Mouse (Mus musculus): Measurements from ENCODE around the gene Galnt5. TPM values are rescaled to one million over a fixed set of nuclear protein-coding genes. Genes with fewer than 3 reads are reported as not detected.

The Galnt5 gene
- total RNA-seq (2021) = under 1 TPM in 1 of 2 experiments, not detected in 1; 0.08 TPM

DNA sequence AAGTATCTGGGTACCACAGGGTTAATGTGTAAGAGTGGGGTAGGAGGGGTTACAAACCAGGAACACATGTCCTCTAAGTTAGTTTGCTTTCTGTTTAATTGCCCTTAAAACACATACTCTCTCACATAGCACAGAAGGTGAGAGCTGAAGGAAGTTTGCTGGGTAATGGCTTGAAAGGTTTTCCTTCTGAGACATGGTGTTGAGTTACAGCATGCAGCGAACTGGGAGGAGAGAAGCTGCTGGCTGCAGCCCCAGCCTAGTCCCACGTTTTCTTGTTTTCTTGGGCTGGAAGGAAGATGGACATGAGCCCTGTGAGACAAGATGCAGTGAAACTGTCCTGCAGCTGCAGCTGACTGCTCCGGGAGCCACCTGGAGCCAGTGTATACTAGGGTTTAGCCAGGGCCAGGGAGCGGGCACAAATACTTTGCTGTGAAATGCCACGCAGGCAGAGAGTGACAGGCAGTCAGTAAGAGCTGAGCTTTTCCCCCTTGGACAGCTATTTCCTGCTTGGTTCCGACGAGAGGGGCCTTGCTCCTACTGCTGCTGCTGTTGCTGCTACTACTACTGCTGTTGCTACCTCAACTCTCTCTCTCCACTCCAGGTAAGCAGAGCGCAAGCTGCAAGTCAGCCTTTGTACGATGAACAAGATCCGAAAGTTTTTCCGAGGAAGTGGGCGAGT lies at the start of gene Galnt5:
Galnt5 (plus strand) TSS at position 133 of the 679 bp plus-strand sequence.
- DNase-seq (ENCODE audit: extremely low spot score in 1 of 2, low spot score in 2 of 2) = no peak
- intact Hi-C loops (cut with DNase I) = no loop called here

DNA sequence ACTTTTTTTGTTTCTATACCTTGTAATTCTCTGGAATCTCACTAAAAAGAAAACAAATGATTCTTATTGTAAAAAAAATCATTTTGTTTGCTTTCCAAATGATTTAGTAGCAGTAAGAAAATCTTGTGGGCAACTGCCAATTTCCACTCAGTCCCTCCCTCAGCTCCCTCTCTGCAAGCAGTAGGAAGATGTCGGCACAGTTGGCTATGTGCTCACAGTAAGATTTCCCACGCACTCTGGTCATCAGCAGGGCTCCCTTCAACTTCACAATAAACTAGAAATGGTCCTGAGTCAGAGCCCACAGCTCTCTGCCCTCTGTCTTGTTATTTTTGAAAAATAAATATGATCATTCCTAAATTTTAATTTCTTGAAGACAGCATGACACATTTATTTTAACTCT lies 46.1 kb upstream of the Galnt5 start:
- no peak for DNase-seq (ENCODE audit: extremely low spot score in 1 of 2, low spot score in 2 of 2)
- intact Hi-C loops (cut with DNase I) = no loop called here

GRCm38 (mm10) chr2:57960786-57961185 lies 36.9 kb upstream of the Galnt5 start:
- intact Hi-C loops (cut with DNase I) = no loop called here
- no peak for DNase-seq (ENCODE audit: extremely low spot score in 1 of 2, low spot score in 2 of 2)

DNA sequence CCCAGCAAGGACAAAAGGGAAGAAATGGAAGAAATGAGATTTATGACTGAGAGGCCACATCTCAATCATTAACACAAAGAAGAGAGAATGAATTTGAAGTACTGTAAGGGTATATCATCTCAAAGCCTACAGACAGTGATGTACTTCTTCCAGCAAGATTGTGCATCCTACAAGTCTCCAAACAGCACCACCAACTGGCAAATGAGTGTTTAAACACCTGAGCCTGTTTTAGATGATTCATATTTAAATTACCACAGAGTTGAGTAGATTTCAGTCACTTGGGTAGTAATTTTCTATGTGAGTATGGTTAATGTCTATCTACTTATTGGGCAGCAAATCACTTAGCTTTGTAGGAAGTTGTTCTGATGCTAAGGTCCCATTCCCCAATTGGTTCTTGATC lies 15.4 kb upstream of the Galnt5 start:
- intact Hi-C loops (cut with DNase I) = no loop called here
- no peak for DNase-seq (ENCODE audit: extremely low spot score in 1 of 2, low spot score in 2 of 2)

DNA sequence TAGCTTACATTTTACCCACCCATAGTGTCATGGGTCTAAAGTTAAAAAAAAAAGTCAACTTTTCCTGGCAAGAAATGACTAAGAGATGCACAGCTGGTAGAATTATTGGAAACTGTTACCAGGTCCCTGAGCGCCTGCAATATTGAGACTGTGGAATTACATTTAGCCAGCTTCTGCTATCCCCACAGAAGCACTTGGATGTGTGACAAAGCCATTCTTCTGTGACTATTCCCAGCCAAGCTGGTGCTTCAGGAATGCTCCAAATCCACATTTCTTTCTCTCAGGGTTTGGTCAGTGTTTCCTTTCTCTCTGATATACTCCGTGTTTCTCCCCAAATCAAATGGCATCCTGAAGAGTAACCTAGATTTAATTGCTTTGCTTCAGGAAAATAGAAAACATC lies 6.6 kb upstream of the Galnt5 start:
- no peak for DNase-seq (ENCODE audit: extremely low spot score in 1 of 2, low spot score in 2 of 2)

DNA sequence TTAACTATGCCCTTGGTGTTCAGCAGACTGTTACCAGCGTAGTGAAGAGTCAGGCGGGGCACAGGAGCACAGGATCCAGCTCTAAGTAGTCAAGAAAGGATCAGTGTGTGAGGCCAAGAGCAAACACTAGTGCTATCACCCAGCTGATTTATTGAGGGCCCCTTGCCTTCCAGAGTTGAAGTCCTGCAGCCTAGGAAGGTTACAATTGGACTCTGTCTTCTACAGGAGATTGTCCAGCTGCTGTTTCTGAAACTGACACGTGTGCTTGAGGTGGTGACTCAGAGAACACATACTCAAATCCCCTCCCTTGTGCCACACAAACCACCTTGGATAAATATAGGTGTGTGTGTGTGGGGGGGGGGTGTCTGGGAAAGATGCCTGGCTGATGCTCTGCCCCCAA lies 3.8 kb downstream of the Galnt5 start:
- intact Hi-C loops (cut with DNase I) = no loop called here
- DNase-seq (ENCODE audit: extremely low spot score in 1 of 2, low spot score in 2 of 2) = no peak

More for the DNA sequence above, 6.6 kb upstream of the Galnt5 start:
- intact Hi-C loops (cut with DNase I) = no loop called here

GRCm38 (mm10) chr2:58007081-58007480 lies 9.4 kb downstream of the Galnt5 start:
- no peak for DNase-seq (ENCODE audit: extremely low spot score in 1 of 2, low spot score in 2 of 2)
- intact Hi-C loops (cut with DNase I) = no loop called here

DNA sequence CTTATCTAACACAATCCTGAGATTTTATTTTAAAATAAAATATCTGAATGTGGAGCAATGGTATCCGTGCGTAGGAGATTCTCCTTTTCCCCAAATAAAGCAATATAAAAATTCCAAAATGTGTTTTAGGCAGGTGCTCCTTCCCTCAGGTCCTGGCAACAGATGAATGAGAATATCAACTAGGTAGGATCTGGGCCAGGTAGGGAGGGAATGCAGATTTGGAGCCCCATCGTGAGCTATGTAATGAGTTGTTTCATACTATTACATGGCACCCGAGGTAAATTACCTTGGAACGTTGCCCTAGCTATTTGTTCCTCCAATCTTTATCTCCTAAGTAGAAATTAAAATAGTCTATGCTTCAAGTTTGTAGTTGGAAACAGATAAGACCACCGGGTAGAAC lies 25.9 kb downstream of the Galnt5 start:
- intact Hi-C loops (cut with DNase I) = loop anchor here (10.0 kb wide), 1 partner anchor 541 kb away; the partner anchor contains the start of genes Acvr1 and Upp2
- peak in 1 of 2 experiments; percentile 2 for DNase-seq (ENCODE audit: extremely low spot score in 1 of 2, low spot score in 2 of 2)

GRCm38 (mm10) chr2:58026740-58027139 lies 29.1 kb downstream of the Galnt5 start:
- intact Hi-C loops (cut with DNase I) = loop anchor here (10.0 kb wide), 1 partner anchor 538 kb away; the partner anchor contains the start of genes Acvr1 and Upp2
- DNase-seq (ENCODE audit: extremely low spot score in 1 of 2, low spot score in 2 of 2) = no peak

GRCm38 (mm10) chr2:58029404-58029803 lies 31.7 kb downstream of the Galnt5 start:
- intact Hi-C loops (cut with DNase I) = loop anchor here (2.0 to 10.0 kb wide), 2 partner anchors 535 to 637 kb away; partner anchors contain the start of genes Acvr1 and Upp2
- peak in 1 of 2 experiments; percentile 38 for DNase-seq (ENCODE audit: extremely low spot score in 1 of 2, low spot score in 2 of 2)

GRCm38 (mm10) chr2:58031431-58031830 lies 33.7 kb downstream of the Galnt5 start:
- intact Hi-C loops (cut with DNase I) = loop anchor here (5.0 to 10.0 kb wide), 3 partner anchors 153 to 426 kb away; no protein-coding TSS in a partner anchor
- DNase-seq (ENCODE audit: extremely low spot score in 1 of 2, low spot score in 2 of 2) = no peak

DNA sequence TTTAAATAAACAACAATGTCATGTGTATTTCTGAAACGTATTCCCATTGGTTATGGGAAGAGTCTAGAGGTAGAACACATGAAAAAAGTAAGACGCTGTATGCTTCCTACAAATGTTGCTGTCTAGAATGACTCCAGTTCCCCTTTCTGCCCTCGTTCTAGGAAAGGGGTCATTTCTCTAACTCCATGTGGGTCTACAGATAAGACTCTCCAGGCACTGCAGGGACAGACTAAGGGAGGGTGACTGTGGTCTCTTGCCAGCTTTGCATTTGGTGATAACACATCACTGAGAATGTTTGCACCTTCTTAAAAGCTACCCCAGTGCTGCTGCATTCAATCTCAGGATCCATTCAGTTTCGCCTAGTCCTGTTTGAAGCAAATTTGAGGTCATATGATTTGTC lies 38.0 kb downstream of the Galnt5 start:
- intact Hi-C loops (cut with DNase I) = loop anchor here (10.0 kb wide), 2 partner anchors 149 to 289 kb away; no protein-coding TSS in a partner anchor
- no peak for DNase-seq (ENCODE audit: extremely low spot score in 1 of 2, low spot score in 2 of 2)

DNA sequence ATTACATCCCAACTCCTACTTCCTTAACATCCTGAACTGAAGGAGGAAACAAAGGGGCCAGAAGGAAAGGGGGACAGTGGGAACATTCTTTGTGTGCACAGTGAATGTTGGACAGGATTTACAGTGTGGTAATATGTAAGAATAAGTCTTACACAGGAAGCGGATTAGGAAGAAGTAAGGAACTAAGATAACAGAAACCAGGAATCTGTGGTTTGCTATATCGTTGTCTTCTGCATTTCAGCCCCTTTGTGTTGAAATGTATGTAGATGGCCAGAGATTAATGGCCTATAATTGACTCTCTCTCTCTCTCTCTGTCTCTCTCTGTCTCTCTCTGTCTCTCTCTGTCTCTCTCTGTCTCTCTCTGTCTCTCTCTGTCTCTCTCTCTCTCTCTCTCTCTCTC lies 39.2 kb downstream of the Galnt5 start:
- intact Hi-C loops (cut with DNase I) = loop anchor here (10.0 kb wide), 2 partner anchors 148 to 288 kb away; no protein-coding TSS in a partner anchor

GRCm38 (mm10) chr2:58041867-58042266 lies 44.2 kb downstream of the Galnt5 start:
- DNase-seq (ENCODE audit: extremely low spot score in 1 of 2, low spot score in 2 of 2) = peak in 1 of 2 experiments; percentile 13

More for the DNA sequence above, 39.2 kb downstream of the Galnt5 start:
- DNase-seq (ENCODE audit: extremely low spot score in 1 of 2, low spot score in 2 of 2) = no peak

DNA sequence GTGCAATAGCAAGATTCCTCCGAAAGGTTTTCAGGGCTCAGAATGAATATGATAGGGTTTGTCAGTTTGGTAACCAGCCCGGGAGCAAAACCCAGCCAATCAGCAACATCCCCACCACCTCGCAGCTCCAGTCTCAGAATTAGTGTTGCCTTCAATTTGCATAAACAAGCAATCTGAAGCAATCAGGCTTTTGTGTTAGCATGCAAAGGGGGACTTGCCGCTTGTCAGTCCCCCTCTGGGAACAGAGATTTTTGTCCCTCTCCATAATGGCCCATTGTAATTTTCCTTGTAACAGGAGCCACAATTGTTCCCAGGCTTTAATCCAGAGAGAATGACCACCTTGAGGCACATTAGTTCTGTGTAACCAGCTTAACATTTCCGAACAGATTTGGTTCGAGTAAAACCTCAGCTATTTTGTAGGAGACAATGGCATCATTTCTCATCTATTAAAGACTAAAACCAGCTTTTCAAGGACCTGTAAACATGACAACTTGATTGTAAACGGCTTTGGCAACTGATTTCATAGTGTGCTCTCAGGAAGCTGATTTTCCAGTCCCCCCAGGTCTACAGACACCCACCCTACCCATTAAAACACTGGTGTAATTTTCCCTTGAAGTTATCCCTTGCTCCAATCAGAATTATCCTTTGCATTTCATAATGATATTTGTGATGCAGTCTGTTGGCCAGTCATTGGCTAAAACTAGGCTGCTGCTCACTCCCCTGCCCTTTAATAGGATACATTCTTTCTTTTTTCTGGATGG lies 55.3 kb downstream of the Galnt5 start, which contains the start of gene Ermn:
Ermn (minus strand) TSS at position 44 of the 761 bp plus-strand sequence.
- intact Hi-C loops (cut with DNase I) = no loop called here
- DNase-seq (ENCODE audit: extremely low spot score in 1 of 2, low spot score in 2 of 2) = no peak

More at GRCm38 (mm10) chr2:58041867-58042266, 44.2 kb downstream of the Galnt5 start:
- intact Hi-C loops (cut with DNase I) = no loop called here

GRCm38 (mm10) chr2:58055383-58055782 lies 57.7 kb downstream of the Galnt5 start:
- intact Hi-C loops (cut with DNase I) = no loop called here
- peak; percentile 20 to 38 for DNase-seq (ENCODE audit: extremely low spot score in 1 of 2, low spot score in 2 of 2)

DNA sequence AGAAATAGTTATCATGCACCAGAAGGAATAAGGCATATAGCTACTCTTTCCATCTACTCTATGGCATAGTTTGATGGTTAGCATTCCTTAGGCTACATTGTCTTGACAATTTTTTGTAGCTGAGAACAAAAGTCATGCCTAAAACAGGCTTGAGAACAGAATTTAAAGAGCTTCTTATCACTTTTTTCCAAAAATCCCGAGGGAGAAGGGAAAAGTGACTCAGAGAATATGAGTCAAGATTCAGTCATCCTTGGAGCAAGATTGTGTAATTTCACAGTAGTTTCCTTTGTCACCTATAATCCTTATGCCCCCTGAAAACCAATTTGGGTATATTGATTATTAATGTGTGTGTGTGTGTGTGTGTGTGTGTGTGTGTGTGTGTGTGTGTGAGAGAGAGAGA lies 82.2 kb downstream of the Galnt5 start:
- DNase-seq (ENCODE audit: extremely low spot score in 1 of 2, low spot score in 2 of 2) = no peak
- intact Hi-C loops (cut with DNase I) = no loop called here

DNA sequence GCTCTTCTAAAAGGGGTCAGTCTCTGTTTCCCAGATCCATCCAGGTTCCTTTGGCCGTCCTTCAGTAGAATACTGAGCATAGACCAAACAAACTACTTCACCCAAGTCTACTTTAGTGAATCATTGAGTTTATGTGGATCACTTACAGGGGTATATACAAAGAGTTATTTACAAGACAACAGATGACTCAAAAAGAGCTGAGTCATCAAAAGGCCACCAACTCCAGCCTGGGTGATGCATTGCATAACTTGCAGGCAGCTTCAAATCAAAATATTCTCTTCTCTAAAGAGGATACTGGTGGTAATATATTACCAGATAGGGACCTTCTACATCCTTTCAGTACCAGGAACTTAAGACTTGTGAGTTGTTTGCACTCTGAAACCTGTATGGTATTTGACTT lies 88.7 kb downstream of the Galnt5 start:
- DNase-seq (ENCODE audit: extremely low spot score in 1 of 2, low spot score in 2 of 2) = no peak
- intact Hi-C loops (cut with DNase I) = no loop called here

DNA sequence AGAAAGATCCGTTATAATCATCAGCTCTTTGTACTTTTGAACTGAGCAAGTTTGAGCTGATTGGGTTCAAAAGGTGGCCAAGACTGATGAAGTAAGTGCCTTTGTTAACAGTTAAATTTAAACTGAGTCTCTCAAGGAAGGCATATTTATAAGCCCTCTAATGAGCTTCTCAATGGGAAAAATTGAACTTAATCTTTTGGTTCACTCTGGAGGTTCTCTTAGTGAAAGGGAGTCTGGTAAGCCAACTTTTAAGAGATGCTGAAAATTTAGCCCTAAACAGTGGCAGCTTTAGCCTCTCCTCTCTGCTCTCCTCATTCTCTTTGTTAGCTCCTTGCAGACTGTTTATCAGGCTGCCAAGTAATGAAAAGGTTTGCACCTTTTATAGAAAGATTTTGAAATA lies 97.1 kb downstream of the Galnt5 start:
- intact Hi-C loops (cut with DNase I) = no loop called here
- no peak for DNase-seq (ENCODE audit: extremely low spot score in 1 of 2, low spot score in 2 of 2)
